Mouse (Mus musculus) cerebellum, adult 9-10 months (tissue): ENCODE measurements around the gene Sdr39u1.

ENCODE experiments used
- DNase-seq: peaks from one replicate; pipeline ENCODE4 v3.0.0; 2022

Sdr39u1 gene

GRCm38 (mm10) chr14:55852646-55853551 is 47.2 kb downstream of the Sdr39u1 start:
- no peak for DNase-seq

- no peak for DNase-seq
These were observed 49.2 kb downstream of the Sdr39u1 start for GRCm38 (mm10) chr14:55850885-55851284.
